Mouse (Mus musculus) hindbrain, embryonic 12.5 days (tissue): ENCODE measurements at regions not wholly inside any gene's neighbourhood (a gene's known extent, or its start where the extent isn't known, plus 50 kb on each side); places are given as distances from the start of the nearest gene placed in this dataset.

Experiments used
- ATAC-seq: fragments of 200-750 bp; cut with Nextera tagmentation; 2 replicates; pipeline ENCODE4 v1.8.0; 2017; ENCODE audit warnings: moderate TSS enrichment; ENCODE audit not compliant: low FRiP score
- H3K27ac ChIP-seq: fragments of 300-500 bp; sonication (generic); 2 replicates; pipeline ENCODE4 v1.5.1; 2016; ENCODE audit warnings: mild to moderate bottlenecking
- H3K27me3 ChIP-seq: fragments of 300-500 bp; sonication (generic); 2 replicates; pipeline ENCODE4 v1.6.1; 2016; ENCODE audit warnings: mild to moderate bottlenecking
- H3K36me3 ChIP-seq: fragments of 300-500 bp; sonication (generic); 2 replicates; pipeline ENCODE4 v1.6.1; 2016; ENCODE audit warnings: mild to moderate bottlenecking
- H3K4me1 ChIP-seq: fragments of 300-500 bp; sonication (generic); 2 replicates; pipeline ENCODE4 v1.6.1; 2016
- H3K4me2 ChIP-seq: fragments of 300-500 bp; sonication (generic); replicated peaks from 2 replicates; pipeline ENCODE4 v1.6.1; 2016; ENCODE audit warnings: mild to moderate bottlenecking
- H3K4me3 ChIP-seq: fragments of 300-500 bp; sonication (generic); 2 replicates; pipeline ENCODE4 v1.5.1; 2016; ENCODE audit warnings: mild to moderate bottlenecking
- H3K9ac ChIP-seq: fragments of 300-500 bp; sonication (generic); 2 replicates; pipeline ENCODE4 v1.6.1; 2016; ENCODE audit warnings: mild to moderate bottlenecking, moderate library complexity
- H3K9me3 ChIP-seq: fragments of 300-500 bp; sonication (generic); replicated peaks from 2 replicates; pipeline ENCODE4 v1.6.1; 2016; ENCODE audit warnings: mild to moderate bottlenecking
- WGBS: fragments of 180-500 bp; shearing (Covaris S2); methylation state at CpG from one replicate; pipeline ENCODE4 v1.1.7; 2016; 5-methylcytosine and 5-hydroxymethylcytosine counted together

- H3K27ac ChIP-seq = no peak overlapping the region
- no peak overlapping the region for H3K4me3 ChIP-seq
- no peaks in the 10 kb centered on the region for H3K27me3 ChIP-seq
- 89% methylated on average over 8 of the region's 8 CpGs for WGBS
- H3K4me1 ChIP-seq = no peaks in the 10 kb centered on the region
- ATAC-seq = no peak
- H3K4me2 ChIP-seq = no peak overlapping the region
- no peaks in the 10 kb centered on the region for H3K36me3 ChIP-seq
- H3K9me3 ChIP-seq = no peaks in the 10 kb centered on the region
- H3K9ac ChIP-seq = no peak overlapping the region
Observed at GRCm38 (mm10) chr7:73088321-73088720, 287.0 kb upstream of the Rgma start.

GRCm38 (mm10) chr7:73091758-73092157 lies 283.6 kb upstream of the Rgma start:
- H3K4me3 ChIP-seq = no peak overlapping the region
- H3K9me3 ChIP-seq = no peaks in the 10 kb centered on the region
- no peak for ATAC-seq
- WGBS = 79% methylated on average over 3 of the region's 3 CpGs
- H3K27me3 ChIP-seq = no peaks in the 10 kb centered on the region
- no peak overlapping the region for H3K9ac ChIP-seq
- H3K36me3 ChIP-seq = no peaks in the 10 kb centered on the region
- no peak overlapping the region for H3K4me2 ChIP-seq
- H3K4me1 ChIP-seq = no peaks in the 10 kb centered on the region
- no peak overlapping the region for H3K27ac ChIP-seq

- no peak overlapping the region for H3K9ac ChIP-seq
- no peaks in the 10 kb centered on the region for H3K9me3 ChIP-seq
- no peaks in the 10 kb centered on the region for H3K36me3 ChIP-seq
- no peaks in the 10 kb centered on the region for H3K27me3 ChIP-seq
- WGBS = 69% methylated on average over 3 of the region's 3 CpGs
- no peak overlapping the region for H3K4me3 ChIP-seq
- no peaks in the 10 kb centered on the region for H3K4me1 ChIP-seq
- H3K27ac ChIP-seq = no peak overlapping the region
- ATAC-seq = no peak
- no peak overlapping the region for H3K4me2 ChIP-seq
Observed at GRCm38 (mm10) chr7:73094059-73094458, 281.2 kb upstream of the Rgma start.

- no peak overlapping the region for H3K9ac ChIP-seq
- ATAC-seq = no peak
- no peaks in the 10 kb centered on the region for H3K9me3 ChIP-seq
- H3K4me1 ChIP-seq = no peaks in the 10 kb centered on the region
- WGBS = 62% methylated on average over 8 of the region's 8 CpGs
- no peak overlapping the region for H3K4me2 ChIP-seq
- no peak overlapping the region for H3K27ac ChIP-seq
- H3K27me3 ChIP-seq = no peaks in the 10 kb centered on the region
- no peaks in the 10 kb centered on the region for H3K36me3 ChIP-seq
- no peak overlapping the region for H3K4me3 ChIP-seq
Observed at GRCm38 (mm10) chr7:73118871-73119270, 256.4 kb upstream of the Rgma start.

- H3K4me1 ChIP-seq = peaks cover 4% of the 10 kb centered on the region
- H3K4me2 ChIP-seq = no peak overlapping the region
- H3K9me3 ChIP-seq = no peaks in the 10 kb centered on the region
- no peak overlapping the region for H3K9ac ChIP-seq
- ATAC-seq = no peak
- no peak overlapping the region for H3K4me3 ChIP-seq
- WGBS = 77% methylated on average over 9 of the region's 9 CpGs
- H3K27ac ChIP-seq = no peak overlapping the region
- no peaks in the 10 kb centered on the region for H3K36me3 ChIP-seq
- H3K27me3 ChIP-seq = no peaks in the 10 kb centered on the region
Observed at GRCm38 (mm10) chr7:73120276-73120675, 255.0 kb upstream of the Rgma start.

- WGBS = 78% methylated on average over 2 of the region's 2 CpGs
- H3K27ac ChIP-seq = no peak overlapping the region
- no peak overlapping the region for H3K4me2 ChIP-seq
- H3K27me3 ChIP-seq = no peaks in the 10 kb centered on the region
- H3K4me3 ChIP-seq = no peak overlapping the region
- H3K4me1 ChIP-seq = peaks cover 13% of the 10 kb centered on the region
- H3K36me3 ChIP-seq = no peaks in the 10 kb centered on the region
- no peak for ATAC-seq
- H3K9me3 ChIP-seq = no peaks in the 10 kb centered on the region
- H3K9ac ChIP-seq = no peak overlapping the region
Observed at GRCm38 (mm10) chr7:73124976-73125375, 250.3 kb upstream of the Rgma start.

GRCm38 (mm10) chr7:73125864-73126263 lies 249.4 kb upstream of the Rgma start:
- H3K4me3 ChIP-seq = no peak overlapping the region
- no peak for ATAC-seq
- H3K4me2 ChIP-seq = no peak overlapping the region
- no peaks in the 10 kb centered on the region for H3K36me3 ChIP-seq
- H3K9me3 ChIP-seq = no peaks in the 10 kb centered on the region
- 18% methylated on average over 11 of the region's 11 CpGs for WGBS
- no peak overlapping the region for H3K9ac ChIP-seq
- H3K4me1 ChIP-seq = peaks cover 13% of the 10 kb centered on the region
- H3K27me3 ChIP-seq = no peaks in the 10 kb centered on the region
- H3K27ac ChIP-seq = no peak overlapping the region

GRCm38 (mm10) chr7:73135786-73136185 lies 239.5 kb upstream of the Rgma start:
- Histone ChIP-seq H3K27ac (no peak overlapping the region), H3K36me3 (no peaks in the 10 kb centered on the region), H3K4me2 (no peak overlapping the region), H3K9ac (no peak overlapping the region), H3K4me3 (no peak overlapping the region), H3K9me3 (no peaks in the 10 kb centered on the region), H3K4me1 (peaks cover 29% of the 10 kb centered on the region), H3K27me3 (no peaks in the 10 kb centered on the region)
- WGBS = 76% methylated on average over 6 of the region's 6 CpGs
- ATAC-seq = no peak

- no peak overlapping the region for H3K4me2 ChIP-seq
- peaks cover 47% of the 10 kb centered on the region for H3K4me1 ChIP-seq
- H3K27me3 ChIP-seq = no peaks in the 10 kb centered on the region
- ATAC-seq = no peak
- no peak overlapping the region for H3K27ac ChIP-seq
- H3K36me3 ChIP-seq = no peaks in the 10 kb centered on the region
- H3K9ac ChIP-seq = no peak overlapping the region
- WGBS = 21% methylated on average over 5 of the region's 5 CpGs
- H3K9me3 ChIP-seq = no peaks in the 10 kb centered on the region
- H3K4me3 ChIP-seq = no peak overlapping the region
Observed at GRCm38 (mm10) chr7:73138269-73138668, 237.0 kb upstream of the Rgma start.

GRCm38 (mm10) chr7:73138861-73139493 lies 236.3 kb upstream of the Rgma start:
- Histone ChIP-seq H3K4me2 (no peak overlapping the region; the same call in 1 of the 2 replicates), H3K4me3 (no peak overlapping the region)
- WGBS = 7% methylated on average over 8 of the region's 8 CpGs

GRCm38 (mm10) chr7:73139901-73140300 lies 235.4 kb upstream of the Rgma start:
- Histone ChIP-seq H3K4me2 (no peak overlapping the region), H3K27me3 (no peaks in the 10 kb centered on the region), H3K4me1 (peaks cover 47% of the 10 kb centered on the region), H3K4me3 (no peak overlapping the region), H3K27ac (peak overlapping the region; percentile 46; the same call in 1 of the 2 replicates), H3K36me3 (no peaks in the 10 kb centered on the region), H3K9me3 (no peaks in the 10 kb centered on the region), H3K9ac (no peak overlapping the region)
- ATAC-seq = no peak
- 26% methylated on average over 6 of the region's 6 CpGs for WGBS

More at GRCm38 (mm10) chr7:73138861-73139493, 236.3 kb upstream of the Rgma start:
- Histone ChIP-seq H3K9ac (no peak overlapping the region), H3K36me3 (no peaks in the 10 kb centered on the region), H3K4me1 (peaks cover 47% of the 10 kb centered on the region), H3K27ac (no peak overlapping the region), H3K27me3 (no peaks in the 10 kb centered on the region), H3K9me3 (no peaks in the 10 kb centered on the region)
- peak; percentile 46 for ATAC-seq

- Histone ChIP-seq H3K27me3 (no peaks in the 10 kb centered on the region), H3K4me2 (no peak overlapping the region), H3K27ac (peak overlapping the region; percentile 44), H3K4me1 (peaks cover 44% of the 10 kb centered on the region), H3K9me3 (no peaks in the 10 kb centered on the region), H3K9ac (no peak overlapping the region), H3K4me3 (no peak overlapping the region), H3K36me3 (no peaks in the 10 kb centered on the region)
- peak; percentile 77 for ATAC-seq
- WGBS = under 1% methylated on average over 5 of the region's 5 CpGs
Observed at GRCm38 (mm10) chr7:73141167-73141566, 234.1 kb upstream of the Rgma start.

GRCm38 (mm10) chr7:73143902-73144301 lies 231.4 kb upstream of the Rgma start:
- Histone ChIP-seq H3K4me2 (no peak overlapping the region), H3K27me3 (no peaks in the 10 kb centered on the region), H3K27ac (no peak overlapping the region), H3K4me1 (peaks cover 36% of the 10 kb centered on the region), H3K36me3 (no peaks in the 10 kb centered on the region), H3K9ac (no peak overlapping the region), H3K4me3 (no peak overlapping the region), H3K9me3 (no peaks in the 10 kb centered on the region)
- ATAC-seq = no peak
- 74% methylated on average over 11 of the region's 11 CpGs for WGBS
